Comparison of ENCODE assay signal across 16 mouse cellular contexts in genomic region chr7:144928009-144928888, GRCm38 (mm10). TPM values are rescaled to one million over a fixed set of nuclear protein-coding genes. Genes with fewer than 3 reads are reported as not detected.
DNase-seq lines count a peak whose midpoint lies in the region; ATAC-seq lines count a peak whose summit lies in the region.
"Had no signal": no experiment of that assay in that cellular context is flagged by ENCODE, and none has a peak within 500 bp of the region (broad histone marks: within the 10 kb centered on the region; RNA-seq: fewer than 3 reads in every experiment).

No protein-coding gene starts in this region.

- peak; percentile 24 to 27 for DNase-seq in cerebellum, postnatal 10 days
- DNase-seq in cerebellum, postnatal 4 days (ENCODE audit: low spot score in 2 of 2): no peak
- DNase-seq in kidney, postnatal 14 days: peak; percentile 34
- DNase-seq in kidney, postnatal 4 days: no peak
- peak; percentile 37 for DNase-seq in 3134 (ENCODE audit: extremely low read depth, insufficient read length, low spot score)
- DNase-seq in lung, postnatal 10 days: no peak
- no peak for DNase-seq in B cell, adult 2 months
- DNase-seq: cerebellum, postnatal 14 days; left cerebral cortex, postnatal 4 days; lung, postnatal 14 days; thymus, postnatal 14 days had no signal

- ATAC-seq in erythroid progenitor cell, adult 5-6 weeks (replicated peaks; ENCODE audit: low FRiP score, poor library complexity, severe bottlenecking): 0 out of 2 replicates have a peak, but pooled peaks have one; percentile 12
- ATAC-seq: intestine, embryonic 15.5 days had no signal

RNA-seq across cellular contexts. Expression of gene Ccnd1, which starts 11.5 kb away (rescaled TPM):
- total RNA-seq in erythroid progenitor cell, adult 5-6 weeks (2015; ENCODE audit: low replicate concordance): 1.4 and 1.7 TPM in 2 replicates
- total RNA-seq in erythroid progenitor cell, adult 5-6 weeks (2017; ENCODE audit: low replicate concordance): 1.3 and 1.7 TPM in 2 replicates

RNA-seq across cellular contexts. Expression of gene LTO1, which starts 13.3 kb away (rescaled TPM):
- 5.4 and 10.8 TPM in 2 replicates for total RNA-seq in erythroid progenitor cell, adult 5-6 weeks (2015; ENCODE audit: low replicate concordance)
- 27.9 and 85.0 TPM in 2 replicates for total RNA-seq in erythroid progenitor cell, adult 5-6 weeks (2017; ENCODE audit: low replicate concordance)

RNA-seq across cellular contexts. Expression of gene Fgf15, which starts 31.9 kb away (rescaled TPM):
- total RNA-seq in erythroid progenitor cell, adult 5-6 weeks (2015; ENCODE audit: low replicate concordance): not detected in 2 replicates
- not detected in 2 replicates for total RNA-seq in erythroid progenitor cell, adult 5-6 weeks (2017; ENCODE audit: low replicate concordance)
- total RNA-seq: gastrocnemius, postnatal 4 days; heart, postnatal 36 days; layer of hippocampus, postnatal 14 days had no signal

Comparison
In these comparisons a context has a peak if more than half of its experiments do, and no peak if none do; other contexts are left out.
1. DNase-seq: peak in cerebellum, postnatal 10 days (2 of 2), kidney, postnatal 14 days (single experiment) and 3134 (single experiment); none in cerebellum, postnatal 4 days (0 of 2), kidney, postnatal 4 days (0 of 2), lung, postnatal 10 days (single experiment) and B cell, adult 2 months (0 of 2).